37 mouse cellular contexts compared by ENCODE assay signal in genomic region chr4:103341620-103342019, GRCm38 (mm10). TPM values are rescaled to one million over a fixed set of nuclear protein-coding genes. Genes with fewer than 3 reads are reported as not detected.
A peak's percentile ranks its signal among the peaks of the same experiment; 100 is the strongest.
DNase-seq lines count a peak whose midpoint lies in the region; ATAC-seq and TF ChIP-seq lines count a peak whose summit lies in the region.
"Had no signal": no experiment of that assay in that cellular context is flagged by ENCODE, and none has a peak within 500 bp of the region (broad histone marks: within the 10 kb centered on the region; RNA-seq: fewer than 3 reads in every experiment).

No protein-coding gene starts in this region.

- no peak overlapping the region for H3K27ac ChIP-seq in heart, adult 2 months
- H3K27ac ChIP-seq: forebrain, embryonic 12.5 days; hindbrain, embryonic 14.5 days; left cerebral cortex, adult 2 months; liver, embryonic 15.5 days; neural tube, embryonic 15.5 days; stomach, embryonic 15.5 days had no signal

- H3K79me2 ChIP-seq in heart, adult 2 months (replicated peaks; ENCODE audit: control insufficient read depth, insufficient read depth, low read length): no peaks in the 10 kb centered on the region

- DNase-seq in heart, adult 11 months: peak; percentile 66
- DNase-seq in heart, adult 2 months: no peak
- peak; percentile 32 for DNase-seq in thymus, postnatal 4 days
- DNase-seq in thymus, postnatal 10 days (ENCODE audit: low spot score in 2 of 2): no peak
- DNase-seq in naive thymus-derived CD4-positive, alpha-beta T cell, adult 2 months (ENCODE audit: low read depth): peak; percentile 17
- DNase-seq in frontal cortex, postnatal 10 days (ENCODE audit: low spot score in 2 of 2): no peak
- DNase-seq in liver: no peak
- DNase-seq: adrenal gland, adult 2 months; adrenal gland, postnatal 36 days; forebrain, postnatal 0 days; gastrocnemius, postnatal 14 days; heart, adult 18-20 months; heart, postnatal 4 days; kidney, postnatal 14 days; lung, embryonic 14.5 days; lung, postnatal 14 days; midbrain, embryonic 14.5 days; right cerebral cortex, postnatal 25 days had no signal

- H3K36me3 ChIP-seq in heart, adult 2 months (ENCODE audit: control insufficient read depth, insufficient read depth, low read length): no peaks in the 10 kb centered on the region
- H3K36me3 ChIP-seq: forebrain, embryonic 12.5 days; heart, embryonic 12.5 days; liver, embryonic 15.5 days; neural tube, embryonic 15.5 days; stomach, embryonic 15.5 days had no signal

- H3K4me3 ChIP-seq in heart, adult 2 months: no peak overlapping the region
- H3K4me3 ChIP-seq: erythroblast, embryonic 14.5 days; forebrain, embryonic 12.5 days; heart, embryonic 12.5 days; left cerebral cortex, adult 2 months; liver, embryonic 15.5 days; neural tube, embryonic 15.5 days; stomach, embryonic 15.5 days had no signal

- peak; percentile 67 to 74 for ATAC-seq in hematopoietic stem cell, adult 5-6 weeks (replicated peaks in 1 of 2; ENCODE audit: insufficient read depth in 1 of 2, low FRiP score in 2 of 2, low TSS enrichment in 1 of 2, low read depth in 1 of 2, poor library complexity in 2 of 2, severe bottlenecking in 2 of 2)
- ATAC-seq: activated CD4-positive, CD25-positive, alpha-beta regulatory T cell, adult 4 months; forebrain, postnatal 0 days; intestine, postnatal 0 days had no signal

- no peak for TF ChIP-seq CTCF in heart, adult 2 months (IDR thresholded peaks at IDR 0.05)

- H3K27me3 ChIP-seq in heart, adult 2 months (ENCODE audit: control insufficient read depth, insufficient read depth, low read length): no peaks in the 10 kb centered on the region
- H3K27me3 ChIP-seq: forebrain, embryonic 12.5 days; heart, embryonic 12.5 days; liver, embryonic 15.5 days; neural tube, embryonic 15.5 days; stomach, embryonic 15.5 days had no signal

- WGBS in heart, adult 2 months: 71% methylated on average over 4 of the region's 4 CpGs

- TF ChIP-seq POLR2A in heart, adult 2 months (IDR thresholded peaks at IDR 0.05; ENCODE audit: insufficient read depth, low read depth, low read length): no peak

- H3K9ac ChIP-seq in heart, adult 2 months (ENCODE audit: low read depth, low read length): no peak overlapping the region
- H3K9ac ChIP-seq: forebrain, embryonic 12.5 days; forebrain, postnatal 0 days; heart, embryonic 12.5 days; hindbrain, embryonic 14.5 days; liver, embryonic 15.5 days; lung, embryonic 14.5 days; neural tube, embryonic 15.5 days; stomach, embryonic 15.5 days had no signal

- intact Hi-C loops in heart, adult 2 months (cut with DNase I): loop anchor here (10.0 kb wide), 1 partner anchor 197 kb away; no protein-coding TSS in a partner anchor

- H3K4me1 ChIP-seq in heart, adult 2 months (ENCODE audit: control insufficient read depth, insufficient read depth, low read length): no peaks in the 10 kb centered on the region
- H3K4me1 ChIP-seq: forebrain, embryonic 12.5 days; heart, embryonic 12.5 days; liver, embryonic 15.5 days; stomach, embryonic 15.5 days had no signal

- TF ChIP-seq EP300 in heart, adult 2 months (IDR thresholded peaks at IDR 0.05; ENCODE audit: insufficient read depth, low read depth, low read length): no peak

RNA-seq across cellular contexts. Expression of gene Oma1, which starts 28.0 kb away (rescaled TPM):
- total RNA-seq in heart, adult 2 months (2021): 10 to 100 TPM; 33.0 to 40.1 TPM
- 20.4 and 44.8 TPM in 2 replicates for polyA plus RNA-seq in heart, adult 2 months (2012; rRNA removed)
- total RNA-seq in hematopoietic stem cell, adult 5-6 weeks (2017): 51.7 and 64.4 TPM in 2 replicates

RNA-seq across cellular contexts. Expression of gene 4921539E11Rik, which starts 51.0 kb away (rescaled TPM):
- total RNA-seq in heart, adult 2 months (2021): not detected
- polyA plus RNA-seq in heart, adult 2 months (2012; rRNA removed): not detected in 2 replicates
- not detected in 2 replicates for total RNA-seq in hematopoietic stem cell, adult 5-6 weeks (2017)
- total RNA-seq: adrenal gland, adult 2 months; adrenal gland, postnatal 36 days; forebrain, postnatal 0 days; gastrocnemius, postnatal 14 days; heart, adult 18-20 months; heart, postnatal 4 days; layer of hippocampus, postnatal 14 days; left cerebral cortex, adult 2 months; left cerebral cortex, postnatal 36 days; monocyte, adult 5-6 weeks had no signal
- polyA plus RNA-seq: activated CD4-positive, CD25-positive, alpha-beta regulatory T cell, adult 4 months; adrenal gland, adult 2 months; cortical plate, adult 2 months; embryonic facial prominence, embryonic 14.5 days; erythroblast, embryonic 14.5 days; forebrain, postnatal 0 days; heart, embryonic 12.5 days; heart, postnatal 0 days; hindbrain, embryonic 14.5 days; intestine, postnatal 0 days; kidney, embryonic 14.5 days; limb, embryonic 14.5 days; liver, embryonic 15.5 days; lung, embryonic 14.5 days; midbrain, embryonic 14.5 days; neural tube, embryonic 15.5 days; stomach, embryonic 15.5 days had no signal

Comparison
In these comparisons a context has a peak if more than half of its experiments do, and no peak if none do; other contexts are left out.
1. DNase-seq: peak in heart, adult 11 months (single experiment), thymus, postnatal 4 days (single experiment) and naive thymus-derived CD4-positive, alpha-beta T cell, adult 2 months (single experiment); none in heart, adult 2 months (0 of 2), thymus, postnatal 10 days (0 of 2), frontal cortex, postnatal 10 days (0 of 2) and liver (single experiment).